In genomic region chr2:170780010-170780750, GRCm38 (mm10) we compare ENCODE assay signal across 26 mouse cellular contexts. TPM values are rescaled to one million over a fixed set of nuclear protein-coding genes. Genes with fewer than 3 reads are reported as not detected.
DNase-seq lines count a peak whose midpoint lies in the region; ATAC-seq lines count a peak whose summit lies in the region.
"Had no signal": no experiment of that assay in that cellular context is flagged by ENCODE, and none has a peak within 500 bp of the region (broad histone marks: within the 10 kb centered on the region; RNA-seq: fewer than 3 reads in every experiment).

No protein-coding gene starts in this region.

- ATAC-seq in forebrain, embryonic 16.5 days: no peak
- ATAC-seq in kidney, embryonic 15.5 days (replicated peaks; ENCODE audit: low FRiP score): no peak
- peak; percentile 61 for ATAC-seq in midbrain, embryonic 11.5 days (ENCODE audit: low FRiP score)
- ATAC-seq in midbrain, embryonic 16.5 days: no peak; the same call in 1 of the 2 replicates
- ATAC-seq: activated CD4-positive, CD25-positive, alpha-beta regulatory T cell, adult 4 months; forebrain, embryonic 13.5 days; intestine, postnatal 0 days had no signal

- no peaks in the 10 kb centered on the region for H3K27me3 ChIP-seq in forebrain, embryonic 10.5 days (ENCODE audit: poor library complexity, severe bottlenecking)
- no peaks in the 10 kb centered on the region for H3K27me3 ChIP-seq in forebrain, embryonic 16.5 days (replicated peaks; ENCODE audit: control insufficient read depth, insufficient read depth, low read length)
- H3K27me3 ChIP-seq in kidney, embryonic 15.5 days: no peaks in the 10 kb centered on the region
- H3K27me3 ChIP-seq in midbrain, embryonic 11.5 days (ENCODE audit: control insufficient read depth, insufficient read depth, low read length): no peaks in the 10 kb centered on the region
- no peaks in the 10 kb centered on the region for H3K27me3 ChIP-seq in midbrain, embryonic 16.5 days (ENCODE audit: control insufficient read depth, insufficient read depth, low read depth, low read length)
- H3K27me3 ChIP-seq: CH12.LX; embryonic facial prominence, embryonic 15.5 days; forebrain, embryonic 13.5 days; heart, embryonic 12.5 days; limb, embryonic 13.5 days; lung, embryonic 15.5 days had no signal

- H3K9ac ChIP-seq in forebrain, embryonic 16.5 days (replicated peaks; ENCODE audit: low read depth, low read length): no peak overlapping the region
- no peak overlapping the region for H3K9ac ChIP-seq in kidney, embryonic 15.5 days
- H3K9ac ChIP-seq in midbrain, embryonic 11.5 days (ENCODE audit: low read length): no peak overlapping the region
- no peak overlapping the region for H3K9ac ChIP-seq in midbrain, embryonic 16.5 days (ENCODE audit: low read depth, low read length)
- H3K9ac ChIP-seq: embryonic facial prominence, embryonic 15.5 days; forebrain, embryonic 13.5 days; heart, embryonic 12.5 days; limb, embryonic 13.5 days; lung, embryonic 15.5 days had no signal

- no peaks in the 10 kb centered on the region for H3K9me3 ChIP-seq in forebrain, embryonic 10.5 days
- no peaks in the 10 kb centered on the region for H3K9me3 ChIP-seq in forebrain, embryonic 16.5 days (ENCODE audit: control insufficient read depth, low read length)
- no peaks in the 10 kb centered on the region for H3K9me3 ChIP-seq in kidney, embryonic 15.5 days (replicated peaks)
- no peaks in the 10 kb centered on the region for H3K9me3 ChIP-seq in midbrain, embryonic 11.5 days (ENCODE audit: control insufficient read depth, low read length)
- H3K9me3 ChIP-seq in midbrain, embryonic 16.5 days (replicated peaks; ENCODE audit: control insufficient read depth, low read length, poor library complexity, severe bottlenecking): no peaks in the 10 kb centered on the region
- H3K9me3 ChIP-seq: embryonic facial prominence, embryonic 10.5 days; embryonic facial prominence, embryonic 15.5 days; forebrain, embryonic 13.5 days; heart, embryonic 12.5 days; limb, embryonic 13.5 days; lung, embryonic 15.5 days had no signal

- no peaks in the 10 kb centered on the region for H3K36me3 ChIP-seq in forebrain, embryonic 10.5 days (replicated peaks)
- no peaks in the 10 kb centered on the region for H3K36me3 ChIP-seq in forebrain, embryonic 16.5 days (ENCODE audit: control insufficient read depth, insufficient read depth)
- no peaks in the 10 kb centered on the region for H3K36me3 ChIP-seq in kidney, embryonic 15.5 days
- no peaks in the 10 kb centered on the region for H3K36me3 ChIP-seq in midbrain, embryonic 11.5 days (ENCODE audit: control insufficient read depth, insufficient read depth, low read length)
- H3K36me3 ChIP-seq in midbrain, embryonic 16.5 days (ENCODE audit: control insufficient read depth, insufficient read depth, low read length): no peaks in the 10 kb centered on the region
- H3K36me3 ChIP-seq: embryonic facial prominence, embryonic 10.5 days; embryonic facial prominence, embryonic 15.5 days; heart, embryonic 12.5 days; limb, embryonic 13.5 days; lung, embryonic 15.5 days had no signal

- H3K4me2 ChIP-seq in forebrain, embryonic 16.5 days (ENCODE audit: low read length): no peak overlapping the region
- no peak overlapping the region for H3K4me2 ChIP-seq in kidney, embryonic 15.5 days
- H3K4me2 ChIP-seq in midbrain, embryonic 11.5 days: no peak overlapping the region
- no peak overlapping the region for H3K4me2 ChIP-seq in midbrain, embryonic 16.5 days (ENCODE audit: low read length)
- H3K4me2 ChIP-seq: embryonic facial prominence, embryonic 15.5 days; forebrain, embryonic 13.5 days; heart, embryonic 12.5 days; limb, embryonic 13.5 days; liver, embryonic 11.5 days; lung, embryonic 15.5 days had no signal

- WGBS in forebrain, embryonic 10.5 days: 87% methylated on average over 11 of the region's 11 CpGs
- WGBS in forebrain, embryonic 16.5 days: 90% methylated on average over 11 of the region's 11 CpGs
- WGBS in kidney, embryonic 15.5 days: 87% methylated on average over 11 of the region's 11 CpGs
- WGBS in midbrain, embryonic 11.5 days: 74% methylated on average over 11 of the region's 11 CpGs
- 73% methylated on average over 11 of the region's 11 CpGs for WGBS in midbrain, embryonic 16.5 days

- H3K4me3 ChIP-seq in forebrain, embryonic 10.5 days: no peak overlapping the region
- no peak overlapping the region for H3K4me3 ChIP-seq in forebrain, embryonic 16.5 days (replicated peaks; ENCODE audit: low read length)
- H3K4me3 ChIP-seq in kidney, embryonic 15.5 days (replicated peaks): no peak overlapping the region
- H3K4me3 ChIP-seq in midbrain, embryonic 11.5 days (ENCODE audit: low read depth, low read length): no peak overlapping the region
- H3K4me3 ChIP-seq in midbrain, embryonic 16.5 days (ENCODE audit: low read depth, low read length): no peak overlapping the region
- H3K4me3 ChIP-seq: embryonic facial prominence, embryonic 10.5 days; embryonic facial prominence, embryonic 15.5 days; forebrain, embryonic 13.5 days; gastrocnemius, adult 2 months; heart, adult 2 months; heart, embryonic 12.5 days; limb, embryonic 13.5 days; lung, embryonic 15.5 days had no signal

- H3K4me1 ChIP-seq in forebrain, embryonic 10.5 days: 0 out of 2 replicates have a peak, but pooled peaks cover 5% of the 10 kb centered on the region
- peaks cover 5% of the 10 kb centered on the region for H3K4me1 ChIP-seq in forebrain, embryonic 16.5 days (replicated peaks; ENCODE audit: control insufficient read depth, insufficient read depth, low read length)
- H3K4me1 ChIP-seq in kidney, embryonic 15.5 days: no peaks in the 10 kb centered on the region
- peaks cover 6% of the 10 kb centered on the region; the same call in 1 of the 2 replicates for H3K4me1 ChIP-seq in midbrain, embryonic 11.5 days (ENCODE audit: control insufficient read depth, insufficient read depth, low read length)
- H3K4me1 ChIP-seq in midbrain, embryonic 16.5 days (ENCODE audit: control insufficient read depth, insufficient read depth, low read length): peaks cover 3% of the 10 kb centered on the region; the same call in 1 of the 2 replicates
- H3K4me1 ChIP-seq: embryonic facial prominence, embryonic 15.5 days; lung, embryonic 15.5 days had no signal

- 0 out of 2 replicates have a peak overlapping the region, but pooled peaks have one; percentile 15 for H3K27ac ChIP-seq in forebrain, embryonic 10.5 days
- no peak overlapping the region for H3K27ac ChIP-seq in forebrain, embryonic 16.5 days (ENCODE audit: low read length)
- H3K27ac ChIP-seq in kidney, embryonic 15.5 days: no peak overlapping the region
- H3K27ac ChIP-seq in midbrain, embryonic 11.5 days (ENCODE audit: low read depth, low read length): no peak overlapping the region; the same call in 1 of the 2 replicates
- peak overlapping the region; percentile 29; the same call in 1 of the 2 replicates for H3K27ac ChIP-seq in midbrain, embryonic 16.5 days (ENCODE audit: low read length)
- H3K27ac ChIP-seq: embryonic facial prominence, embryonic 10.5 days; embryonic facial prominence, embryonic 15.5 days; forebrain, embryonic 13.5 days; gastrocnemius, adult 2 months; heart, adult 2 months; limb, embryonic 13.5 days; lung, embryonic 15.5 days had no signal

- DNase-seq in forebrain, embryonic 10.5 days (ENCODE audit: extremely low spot score, low spot score): no peak
- DNase-seq in kidney, postnatal 14 days: peak; percentile 3
- no peak for DNase-seq in midbrain, embryonic 11.5 days (ENCODE audit: low spot score, missing footprints)
- DNase-seq in frontal cortex, postnatal 25 days (ENCODE audit: low spot score in 2 of 2): no peak
- DNase-seq: adrenal gland, adult 8-10 months; cerebellum, adult 8-10 months; cerebellum, postnatal 25 days; gastrocnemius, adult 2 months; gastrocnemius, postnatal 36 days; heart, adult 2 months; heart, postnatal 4 days; right cerebral cortex, postnatal 14 days had no signal

RNA-seq across cellular contexts. Expression of gene Dok5, which starts 48.6 kb away (rescaled TPM):
- 4.6 and 6.1 TPM in 2 replicates for polyA plus RNA-seq in forebrain, embryonic 10.5 days (2016; fragmentation: Nextera tagmentation; extraction: Ambion mirVana)
- polyA plus RNA-seq in forebrain, embryonic 16.5 days (2015; fragmentation: Nextera tagmentation; extraction: Ambion mirVana): 96.5 and 121 TPM in 2 replicates
- 1.8 and 2.2 TPM in 2 replicates for polyA plus RNA-seq in kidney, embryonic 15.5 days (2015; fragmentation: Nextera tagmentation; extraction: Ambion mirVana)
- polyA plus RNA-seq in midbrain, embryonic 11.5 days (2014; fragmentation: Nextera tagmentation; extraction: Ambion mirVana): 19.5 and 21.2 TPM in 2 replicates
- 50.4 and 57.8 TPM in 2 replicates for polyA plus RNA-seq in midbrain, embryonic 16.5 days (2015; fragmentation: Nextera tagmentation; extraction: Ambion mirVana)
- polyA plus RNA-seq: activated CD4-positive, CD25-positive, alpha-beta regulatory T cell, adult 4 months; C2C12 had no signal

Comparison
In these comparisons a context has a peak if more than half of its experiments do, and no peak if none do; other contexts are left out.
1. H3K27ac ChIP-seq: peak in forebrain, embryonic 10.5 days (single experiment) and midbrain, embryonic 16.5 days (single experiment); none in forebrain, embryonic 16.5 days (single experiment), kidney, embryonic 15.5 days (single experiment) and midbrain, embryonic 11.5 days (single experiment).